Mouse (Mus musculus): ENCODE measurements around the gene Cldn11.

DNA sequence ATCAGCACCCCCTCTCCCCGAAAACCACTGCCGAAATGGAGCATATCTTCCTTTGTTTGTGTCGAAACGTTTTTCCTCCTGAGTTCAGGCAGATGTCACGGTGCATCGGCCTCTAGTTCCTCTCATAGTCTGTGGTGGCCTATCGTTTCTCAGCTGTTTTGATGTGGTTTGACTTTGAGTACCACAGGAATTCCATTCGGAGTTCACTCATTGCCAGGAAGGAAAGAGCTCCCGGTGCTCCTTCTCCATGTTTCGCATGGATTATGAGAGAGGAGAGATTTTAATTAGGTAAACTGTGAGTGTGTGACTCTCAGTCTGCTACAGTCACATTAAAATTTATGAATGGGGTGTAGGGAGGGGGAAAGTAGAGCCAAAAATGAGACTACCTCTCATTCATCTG, 10.3 kb downstream of the Cldn11 start:
- TF ChIP-seq POLR2A (IDR thresholded peaks at IDR 0.05; ENCODE audit: insufficient read depth, low read length) (no peak), CTCF (IDR thresholded peaks at IDR 0.05; ENCODE audit: low read depth, low read length) (no peak), EP300 (IDR thresholded peaks at IDR 0.05; ENCODE audit: insufficient read depth, low read depth, low read length) (no peak)
